Mouse (Mus musculus) urinary bladder, adult 18-20 months (tissue): ENCODE measurements around the gene Trex1.

Source experiments
- DNase-seq, 2 experiments: peaks; one replicate each; pipeline ENCODE4 v3.0.0; 2022; ENCODE audit warnings: low spot score in 2 of 2, mixed read lengths in 2 of 2

Gene Trex1

DNA sequence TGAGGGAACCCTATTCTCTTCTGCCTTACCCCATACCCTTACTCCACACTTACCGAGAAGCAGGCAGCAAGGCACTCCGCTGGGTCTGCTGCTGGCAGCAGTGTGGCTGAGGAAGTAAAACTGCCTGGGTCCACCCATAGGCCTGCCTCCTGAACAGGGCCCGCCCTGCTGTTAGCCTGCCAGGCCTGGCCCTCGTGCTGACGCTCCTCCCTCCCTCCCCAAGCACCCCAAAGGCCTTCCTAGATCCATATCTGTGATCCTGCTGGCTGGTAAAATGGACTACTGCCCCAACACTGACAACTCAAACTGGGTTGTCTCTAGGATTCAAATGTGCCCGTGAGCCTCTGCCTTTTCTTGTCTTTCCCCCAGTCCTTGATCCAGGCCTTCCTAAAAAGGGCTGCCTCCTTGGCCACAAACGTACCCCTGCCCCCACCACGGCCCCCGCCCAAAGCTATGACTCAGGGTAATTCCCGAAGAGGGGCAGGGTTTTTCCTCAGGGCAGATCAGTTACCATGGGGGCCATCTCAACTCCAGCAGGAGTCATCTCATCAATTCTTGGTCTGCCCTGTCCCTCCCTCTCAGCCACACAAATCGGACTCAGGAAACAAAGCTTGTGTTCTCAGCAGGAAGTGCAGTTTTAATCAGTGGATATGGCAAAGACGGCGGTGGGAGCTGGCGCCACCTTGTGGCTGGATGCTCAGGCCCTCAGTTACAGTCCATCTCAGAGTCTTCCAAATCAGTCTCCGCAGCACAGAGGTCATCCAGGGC is at the start of gene Trex1:
TSS of gene Trex1 (minus strand) at position 599 of the 768 bp plus-strand sequence.
- DNase-seq = peak; percentile 77 to 90

DNA sequence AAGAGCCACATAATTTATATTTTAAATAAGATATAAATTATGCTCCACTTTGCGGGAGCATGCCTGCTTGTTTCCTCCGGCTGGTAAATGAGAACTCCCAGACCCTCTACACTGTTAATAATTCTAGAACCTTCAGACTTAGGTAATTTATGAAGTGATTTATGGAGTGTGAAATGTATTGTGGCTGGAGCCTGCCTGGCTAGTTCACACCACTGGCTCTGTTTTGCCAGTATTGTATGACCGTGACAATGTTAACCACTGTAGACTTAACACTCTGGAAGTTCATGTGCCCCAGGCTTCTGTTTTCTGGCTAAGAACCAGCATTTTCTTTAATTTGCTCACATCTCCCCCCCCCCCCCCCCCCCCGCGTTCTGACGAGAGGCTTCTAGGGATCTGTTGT is 47.8 kb upstream of the Trex1 start:
- DNase-seq = no peak

DNA sequence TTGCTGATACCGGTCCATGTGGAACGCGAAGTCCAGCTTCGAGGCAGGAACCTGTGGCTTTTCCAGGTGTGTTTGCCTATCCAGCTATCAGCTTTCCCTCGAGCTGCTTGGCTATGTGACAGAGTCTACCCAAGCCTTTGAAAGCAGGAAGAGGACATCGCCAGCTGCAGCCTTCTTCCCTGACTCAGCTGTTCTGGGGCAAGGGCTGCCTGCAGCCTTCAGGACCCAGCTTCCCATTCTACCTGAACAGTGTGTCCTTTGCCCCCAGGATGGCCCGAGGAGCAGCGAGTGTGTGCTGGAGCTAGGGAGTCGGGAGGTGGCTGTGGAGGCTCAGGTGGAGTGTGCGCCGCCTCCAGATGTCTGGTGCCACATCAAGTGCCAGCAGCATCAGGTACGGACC is 46.1 kb upstream of the Trex1 start:
- no peak for DNase-seq

- no peak for DNase-seq
These were observed 45.5 kb upstream of the Trex1 start for GRCm38 (mm10) chr9:109105011-109105410.

DNA sequence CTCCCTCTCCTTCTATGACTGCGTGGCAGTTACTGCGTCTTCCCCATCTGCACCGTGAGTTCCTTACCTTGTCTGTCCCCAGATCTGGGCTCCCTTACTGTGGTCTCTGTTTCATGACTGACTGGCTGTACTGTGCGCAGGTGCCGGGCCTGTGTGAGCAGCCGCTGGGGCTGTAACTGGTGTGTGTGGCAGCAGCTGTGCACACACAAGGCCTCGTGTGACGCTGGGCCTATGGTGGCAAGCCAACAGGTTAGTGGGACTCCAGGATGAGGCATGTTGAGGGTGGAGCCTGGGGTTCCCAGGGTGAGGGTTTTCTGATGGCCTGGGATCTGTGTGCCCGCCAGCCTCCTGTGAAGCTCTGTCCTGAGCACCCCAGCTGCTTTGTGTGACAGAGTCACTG is 44.5 kb upstream of the Trex1 start:
- DNase-seq = no peak

GRCm38 (mm10) chr9:109103250-109103649 is 43.7 kb upstream of the Trex1 start:
- DNase-seq = no peak

DNA sequence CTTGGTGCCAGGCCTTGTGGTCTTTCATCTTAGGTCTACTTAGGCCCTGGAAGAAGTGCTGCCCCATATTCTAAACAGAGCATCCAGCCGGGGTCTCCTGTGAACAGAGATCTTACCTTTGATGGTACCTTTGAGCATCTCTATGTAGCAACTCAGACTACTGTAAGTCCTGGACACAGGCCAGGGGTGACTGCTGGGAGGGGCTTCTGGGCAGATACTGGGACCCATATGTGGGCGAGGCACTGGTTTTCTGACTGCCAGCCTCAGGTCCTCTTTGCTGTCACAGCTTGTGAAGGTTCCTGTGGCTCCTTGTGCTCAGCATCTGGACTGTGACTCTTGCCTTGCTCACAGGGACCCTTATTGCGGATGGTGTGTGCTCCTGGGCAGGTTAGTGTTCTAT is 43.0 kb upstream of the Trex1 start:
- no peak for DNase-seq

- DNase-seq = no peak
These were observed 42.5 kb upstream of the Trex1 start for GRCm38 (mm10) chr9:109101933-109102445.

- no peak for DNase-seq
These were observed 40.9 kb upstream of the Trex1 start for GRCm38 (mm10) chr9:109100307-109100928.

DNA sequence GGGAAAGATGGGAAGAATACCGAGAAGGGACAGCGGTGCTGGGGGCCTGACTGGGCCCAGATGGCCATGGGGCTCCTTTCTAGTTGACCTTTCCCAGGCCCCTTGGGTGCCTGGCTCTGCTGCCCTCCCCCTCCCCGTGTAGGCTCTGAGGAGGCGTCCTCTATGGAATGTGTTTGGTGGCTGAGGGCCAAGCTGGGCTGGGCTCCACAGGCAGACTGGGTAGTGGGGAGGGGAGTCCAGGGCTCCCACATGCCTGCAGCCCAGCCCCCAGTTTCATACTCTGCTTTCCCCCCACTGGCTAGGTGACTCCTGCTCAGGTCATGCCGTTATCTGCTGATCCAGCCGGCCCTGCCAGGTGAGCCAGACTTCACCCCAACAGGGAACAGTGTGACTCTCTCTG is 39.4 kb upstream of the Trex1 start:
- no peak for DNase-seq

GRCm38 (mm10) chr9:109098366-109098765 is 38.8 kb upstream of the Trex1 start:
- DNase-seq = no peak

- DNase-seq = no peak
These were observed 38.3 kb upstream of the Trex1 start for GRCm38 (mm10) chr9:109097831-109098230.

DNA sequence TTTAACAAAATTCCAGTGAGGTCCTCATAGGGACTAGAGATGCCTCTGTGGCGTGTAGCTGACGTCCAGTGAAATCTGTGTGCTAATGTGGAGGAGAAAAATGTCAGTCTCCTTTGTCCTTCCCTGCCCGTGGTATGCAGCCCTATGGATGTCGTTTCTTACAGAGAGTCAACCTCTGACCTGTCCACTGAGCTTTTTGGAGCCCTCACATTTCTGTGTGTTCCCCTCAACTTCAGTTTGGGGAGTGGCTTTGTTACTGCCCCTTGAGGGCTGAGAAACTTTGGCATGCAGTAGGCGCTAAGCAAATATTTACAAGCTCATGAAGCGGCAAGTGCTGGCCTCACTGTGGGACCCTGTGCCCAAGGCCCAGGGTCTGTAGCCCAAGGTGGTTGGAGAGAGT is 37.8 kb upstream of the Trex1 start:
- DNase-seq = no peak

GRCm38 (mm10) chr9:109096856-109097255 is 37.3 kb upstream of the Trex1 start:
- DNase-seq = no peak

GRCm38 (mm10) chr9:109096251-109096661 is 36.7 kb upstream of the Trex1 start:
- DNase-seq = no peak

DNA sequence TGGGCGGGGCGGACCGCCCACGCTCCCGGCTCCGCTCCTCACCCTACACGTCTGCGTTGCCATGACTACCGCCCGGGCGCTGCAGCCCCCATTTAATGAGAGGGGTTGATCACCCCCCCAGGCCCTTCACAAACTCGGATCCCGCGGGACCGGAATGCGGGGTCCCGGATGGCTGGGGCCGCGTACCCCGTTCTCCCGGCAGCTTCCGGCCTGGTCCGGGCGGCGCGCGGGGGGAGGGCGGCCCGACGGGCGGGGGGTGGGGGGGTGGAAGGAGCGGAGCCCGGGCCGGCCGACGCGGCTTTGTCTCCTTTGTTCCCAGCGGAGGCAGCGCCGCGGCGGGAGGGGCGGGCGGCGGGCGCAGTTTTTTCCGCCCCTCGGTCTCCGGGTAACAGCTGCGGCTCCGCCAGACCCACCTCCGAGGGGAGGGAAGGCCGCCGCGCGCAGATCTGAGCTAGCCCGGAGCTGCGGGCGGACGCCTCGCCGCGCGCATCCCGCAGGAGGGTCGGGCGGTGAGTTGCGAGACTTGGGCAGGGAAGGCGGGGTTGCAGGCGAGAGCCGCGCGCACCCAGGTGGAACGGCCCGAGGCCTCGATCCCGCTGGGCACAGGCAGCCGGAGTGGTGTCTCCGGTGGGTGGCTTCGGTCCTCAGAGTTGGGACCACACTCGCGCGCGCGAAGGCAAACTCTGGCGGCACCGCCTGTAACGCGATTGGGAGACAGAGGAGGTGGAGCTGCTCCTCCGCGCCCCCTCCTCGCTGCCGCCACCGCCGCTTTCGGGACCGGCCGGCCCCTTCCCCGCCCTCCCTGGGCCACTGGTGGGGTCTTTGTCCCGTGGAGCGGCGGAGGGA is 35.8 kb upstream of the Trex1 start, which contains the start of gene Plxnb1:
TSS of gene Plxnb1 (plus strand) at position 253 of the 846 bp plus-strand sequence.
- peak in 1 of 2 experiments; percentile 70 for DNase-seq

DNA sequence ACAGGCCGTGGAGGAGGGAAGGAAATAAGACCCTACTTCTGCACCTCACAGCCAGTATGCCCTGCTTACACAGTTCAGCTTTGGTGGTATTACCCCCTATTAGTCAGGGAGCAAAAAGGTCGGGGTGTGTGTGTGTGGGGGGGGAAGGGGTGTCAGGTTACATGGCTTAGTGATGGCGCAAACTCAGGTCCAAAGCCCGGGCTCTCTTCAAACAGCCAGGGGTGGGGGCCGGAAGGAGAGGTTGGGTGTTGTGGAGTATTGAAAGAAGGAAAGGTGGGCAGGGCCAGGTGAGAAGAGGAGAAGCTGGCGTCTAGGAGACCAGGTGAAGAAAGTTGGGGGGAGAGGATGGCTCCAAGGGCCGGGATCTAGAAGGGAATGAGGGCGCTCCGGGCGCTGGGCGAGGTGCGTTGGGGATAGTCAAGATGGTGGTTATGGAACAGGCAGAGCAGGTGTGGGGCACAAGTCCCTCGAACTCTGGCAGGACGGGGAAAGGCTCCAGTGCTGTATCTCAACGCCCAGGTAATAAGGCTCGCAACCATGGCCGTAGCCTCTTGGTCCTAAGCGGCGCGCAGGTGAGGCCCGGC is 35.1 kb upstream of the Trex1 start:
- DNase-seq = peak; percentile 55 to 63

GRCm38 (mm10) chr9:109093786-109094552 is 34.4 kb upstream of the Trex1 start:
- no peak for DNase-seq

DNA sequence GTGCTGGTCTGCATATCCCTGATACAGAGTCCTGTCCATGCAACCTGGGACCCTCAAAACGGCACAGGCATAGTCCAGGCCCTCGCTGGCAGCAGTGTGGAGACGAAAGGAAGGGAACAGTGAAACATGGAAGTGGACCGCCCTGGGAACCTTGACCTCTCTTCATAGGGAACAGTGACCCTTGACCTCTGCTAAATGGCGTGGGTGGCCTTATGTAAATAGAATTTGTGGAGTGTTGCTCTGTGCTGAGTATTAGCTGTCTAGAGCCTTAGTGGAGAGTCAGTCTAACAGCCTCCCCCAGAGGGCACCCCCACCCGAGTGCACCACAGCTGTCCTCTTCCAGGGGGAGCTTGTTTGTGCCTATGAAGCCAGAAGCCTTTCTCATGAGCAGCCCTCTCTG is 33.3 kb upstream of the Trex1 start:
- DNase-seq = no peak

DNA sequence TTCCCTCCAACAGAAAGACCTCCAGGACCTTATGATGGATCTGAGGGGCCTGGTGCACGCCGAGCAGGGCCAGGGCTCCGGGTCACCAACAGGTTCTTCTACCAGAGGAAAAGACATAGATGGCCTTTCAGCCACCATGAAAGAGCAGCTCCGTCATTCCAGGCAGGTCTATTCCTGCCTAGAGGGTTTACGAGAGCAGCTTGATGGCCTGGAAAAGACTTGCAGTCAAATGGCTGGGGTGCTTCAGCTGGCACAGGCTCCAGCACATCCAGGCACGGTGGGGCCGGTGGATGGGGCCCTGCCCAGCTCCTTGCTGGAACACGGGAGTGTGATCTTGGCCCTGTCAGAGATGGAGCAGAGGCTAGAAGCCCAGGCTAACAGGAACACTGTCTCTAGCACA is 32.3 kb upstream of the Trex1 start:
- peak in 1 of 2 experiments; percentile 43 for DNase-seq

- peak; percentile 50 to 64 for DNase-seq
These were observed 30.9 kb upstream of the Trex1 start for GRCm38 (mm10) chr9:109090446-109090845.
